Mouse (Mus musculus): ENCODE measurements around the gene Egfl7.

Gene Egfl7

DNA sequence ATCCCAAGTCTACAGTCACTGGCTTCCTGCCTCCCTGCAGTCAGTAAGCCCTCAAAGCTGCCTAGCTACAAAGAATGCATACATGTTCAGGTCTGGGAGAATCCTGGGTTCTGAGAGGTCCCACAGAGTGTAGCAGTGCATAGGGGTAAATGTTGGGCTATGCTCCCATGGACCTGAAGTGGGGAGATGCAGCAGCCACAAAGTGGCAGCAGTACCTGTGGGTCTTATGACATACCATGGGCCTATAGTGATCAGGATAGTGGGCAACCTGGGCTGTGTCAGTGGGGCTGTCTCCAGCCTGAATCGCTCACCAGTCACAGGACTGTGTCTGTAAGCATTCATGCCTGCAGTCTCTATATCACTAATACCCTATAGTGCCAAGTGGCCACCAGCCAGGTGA lies at the start of gene Egfl7:
Egfl7 (plus strand) TSS at position 301 of the 400 bp plus-strand sequence.
- no peak for DNase-seq (ENCODE audit: low spot score)

GRCm38 (mm10) chr2:26531829-26532228 lies 48.0 kb upstream of the Egfl7 start:
- no peak for DNase-seq (ENCODE audit: low spot score)

DNA sequence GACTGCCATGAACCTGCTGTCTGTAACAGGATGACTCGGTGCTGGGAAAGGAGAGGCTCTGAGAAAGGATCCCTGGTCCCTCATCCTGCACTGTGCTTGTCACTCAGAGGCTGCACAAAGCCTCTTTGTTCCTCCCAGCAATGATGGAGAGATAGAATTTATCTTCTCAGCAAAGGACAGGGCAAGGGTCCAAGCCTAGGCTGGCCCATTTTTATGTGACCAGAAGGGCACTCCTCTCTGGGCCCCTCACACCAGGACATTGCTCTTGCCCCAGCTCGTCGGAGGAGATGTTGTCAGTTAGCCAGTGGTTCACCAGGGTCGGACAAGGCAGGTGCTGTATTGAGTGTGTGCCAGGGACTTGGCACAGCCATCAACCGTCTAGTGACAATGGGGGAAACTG lies 46.6 kb upstream of the Egfl7 start:
- peak; percentile 20 for DNase-seq (ENCODE audit: low spot score)

- DNase-seq (ENCODE audit: low spot score), result no peak
Measured at GRCm38 (mm10) chr2:26534161-26534560, 45.7 kb upstream of the Egfl7 start.

DNA sequence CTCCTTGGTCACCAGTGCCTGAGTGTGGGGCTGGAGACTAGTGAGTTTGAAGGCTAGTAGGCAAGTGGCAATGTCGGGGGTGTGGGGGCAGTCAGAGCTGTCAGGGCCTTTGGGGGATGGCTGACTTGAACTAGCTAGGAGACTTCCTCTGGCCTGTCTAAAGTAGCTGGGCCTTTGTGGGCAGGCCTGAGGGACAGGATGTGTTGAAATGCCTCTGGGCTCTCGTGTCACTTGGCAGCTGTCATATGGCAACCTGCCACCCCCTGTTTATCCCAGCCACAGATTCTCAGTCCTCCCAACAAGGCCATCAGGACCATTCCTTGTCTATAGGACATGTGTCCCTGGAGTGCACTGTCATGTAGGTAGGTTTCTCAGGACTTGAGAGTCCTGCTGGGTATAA lies 45.2 kb upstream of the Egfl7 start:
- no peak for DNase-seq (ENCODE audit: low spot score)

- DNase-seq (ENCODE audit: low spot score), result peak; percentile 53
Measured at GRCm38 (mm10) chr2:26535517-26536045, 44.2 kb upstream of the Egfl7 start.

DNA sequence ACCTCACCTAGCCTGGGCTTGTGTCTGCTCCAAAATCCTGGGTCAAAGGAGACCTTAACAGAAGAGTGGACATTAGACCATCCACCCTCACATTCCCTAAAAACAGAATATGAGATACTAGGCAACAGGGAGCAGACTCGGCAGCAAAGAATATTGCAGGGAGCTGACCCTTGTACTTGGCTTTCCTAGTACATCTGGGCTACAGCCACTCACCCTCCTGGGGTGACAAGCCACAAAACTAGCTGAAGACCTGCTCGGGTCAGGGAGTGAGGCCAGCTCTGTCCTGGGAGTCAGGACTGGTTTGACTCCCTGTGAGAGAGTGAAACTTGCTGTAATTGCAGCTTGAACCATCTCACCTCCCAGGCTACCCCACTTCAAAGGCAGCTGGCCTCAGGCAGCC lies 40.3 kb upstream of the Egfl7 start:
- DNase-seq (ENCODE audit: low spot score), result no peak

DNA sequence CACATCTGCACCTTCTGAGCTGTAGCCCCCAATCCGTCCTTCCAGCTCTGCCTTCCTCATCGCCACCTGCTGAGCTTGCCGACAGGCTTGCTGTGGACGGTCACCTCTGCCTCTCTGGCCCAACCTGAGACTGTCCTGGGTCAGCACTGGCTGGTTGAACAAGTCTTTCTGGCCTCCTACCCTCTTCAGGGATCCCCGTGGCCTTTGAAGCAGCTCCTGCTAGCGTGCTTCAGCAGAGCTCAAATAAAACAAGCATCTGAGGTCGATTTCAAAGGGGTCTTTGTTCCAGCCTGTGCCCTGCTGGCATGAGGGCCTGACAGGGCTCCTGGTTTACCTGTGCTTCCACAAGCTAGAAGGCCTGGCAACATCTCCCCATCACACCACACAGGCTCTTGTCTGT lies 39.1 kb upstream of the Egfl7 start:
- no peak for DNase-seq (ENCODE audit: low spot score)

DNA sequence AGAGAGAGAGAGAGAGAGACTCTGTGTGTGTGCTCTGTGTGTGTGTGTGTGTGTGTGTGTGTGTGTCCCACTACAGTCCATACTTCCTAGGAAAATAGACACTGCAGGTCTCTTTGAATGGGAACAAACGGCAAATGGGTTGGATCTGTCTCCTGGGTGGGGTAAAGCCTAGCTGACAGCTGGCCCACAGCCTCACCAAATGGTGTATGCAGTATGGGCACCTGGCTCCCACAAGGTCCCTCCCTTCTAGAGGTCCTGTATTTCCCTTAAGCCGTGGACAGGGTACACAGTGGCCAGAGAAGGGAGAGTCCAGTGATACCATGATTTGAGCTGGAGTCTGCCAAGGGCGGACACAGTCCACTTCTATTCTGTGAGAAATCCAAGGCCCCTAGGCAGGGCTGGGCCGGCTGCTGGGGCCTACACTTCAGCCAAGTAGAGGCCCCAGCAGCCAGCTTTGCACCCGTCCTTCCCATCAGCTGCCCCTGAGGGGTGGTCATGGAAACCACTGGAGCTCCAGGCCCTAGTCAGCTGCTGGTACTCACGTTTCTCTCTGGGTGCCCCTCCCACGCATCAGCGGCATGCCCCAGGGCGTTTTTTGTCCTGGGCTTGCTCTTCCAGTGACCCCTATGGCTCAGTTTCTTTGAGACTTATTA lies 38.4 kb upstream of the Egfl7 start:
- no peak for DNase-seq (ENCODE audit: low spot score)

GRCm38 (mm10) chr2:26543155-26543554 lies 36.7 kb upstream of the Egfl7 start:
- no peak for DNase-seq (ENCODE audit: low spot score)

DNA sequence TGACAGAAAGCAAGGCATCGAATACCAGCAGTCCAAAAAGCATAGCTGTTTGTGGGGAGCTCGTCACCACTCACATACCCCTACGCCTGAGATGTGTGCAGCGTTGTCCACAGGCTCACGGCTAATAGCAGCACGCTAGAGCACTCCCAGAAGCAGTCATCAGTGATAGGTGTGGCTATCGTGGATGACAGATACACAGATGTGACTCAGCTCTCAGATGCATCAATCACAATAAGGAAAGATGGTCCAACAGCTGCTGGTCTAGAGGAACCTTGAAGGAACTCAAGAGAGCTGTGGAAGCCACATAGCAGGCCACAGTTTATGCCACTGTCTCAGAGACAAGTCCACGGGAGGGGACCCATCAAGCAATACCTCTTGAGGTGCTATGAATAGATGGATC lies 36.0 kb upstream of the Egfl7 start:
- DNase-seq (ENCODE audit: low spot score), result no peak

DNA sequence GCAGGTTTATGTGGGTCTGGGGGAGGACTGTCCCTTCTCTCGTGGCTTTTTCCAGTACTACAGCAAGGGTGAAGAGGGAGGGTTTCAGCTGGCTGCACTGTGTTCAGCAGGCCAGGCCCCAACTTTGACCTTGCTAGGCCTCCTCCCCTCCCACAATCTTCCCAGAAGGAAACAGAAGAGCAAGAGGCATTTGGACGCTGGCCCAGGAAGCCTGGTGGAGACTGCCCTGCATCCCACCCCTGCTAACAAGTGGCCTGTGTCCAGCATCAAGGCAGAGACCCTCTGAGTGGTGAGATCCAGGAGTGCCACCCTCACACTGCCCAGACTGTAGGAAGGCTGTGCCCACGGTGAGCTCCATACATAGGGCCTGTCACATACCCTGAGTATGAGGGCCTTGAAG lies 35.5 kb upstream of the Egfl7 start:
- DNase-seq (ENCODE audit: low spot score), result no peak

DNA sequence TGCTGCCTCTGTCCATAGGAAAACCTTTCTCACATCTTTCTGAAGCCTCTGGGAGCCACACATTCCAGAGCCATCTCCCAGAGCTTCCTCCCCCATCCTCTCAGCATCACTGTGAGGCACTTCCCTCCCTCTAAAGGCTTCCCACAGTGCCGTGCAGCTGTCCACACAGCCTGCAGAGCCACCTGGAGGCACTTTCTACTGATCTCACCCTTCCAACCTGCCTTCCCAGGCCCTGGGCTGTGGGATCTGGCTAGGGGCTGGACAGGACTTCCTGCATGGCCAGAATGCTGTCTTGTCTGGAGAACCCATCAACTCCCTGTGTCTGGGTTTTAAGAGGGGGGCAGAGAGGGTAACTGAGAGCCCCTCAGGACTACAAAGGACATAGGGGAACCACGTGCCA lies 32.3 kb upstream of the Egfl7 start:
- no peak for DNase-seq (ENCODE audit: low spot score)

- DNase-seq (ENCODE audit: low spot score), result no peak
Measured at GRCm38 (mm10) chr2:26549801-26550200, 30.0 kb upstream of the Egfl7 start.

DNA sequence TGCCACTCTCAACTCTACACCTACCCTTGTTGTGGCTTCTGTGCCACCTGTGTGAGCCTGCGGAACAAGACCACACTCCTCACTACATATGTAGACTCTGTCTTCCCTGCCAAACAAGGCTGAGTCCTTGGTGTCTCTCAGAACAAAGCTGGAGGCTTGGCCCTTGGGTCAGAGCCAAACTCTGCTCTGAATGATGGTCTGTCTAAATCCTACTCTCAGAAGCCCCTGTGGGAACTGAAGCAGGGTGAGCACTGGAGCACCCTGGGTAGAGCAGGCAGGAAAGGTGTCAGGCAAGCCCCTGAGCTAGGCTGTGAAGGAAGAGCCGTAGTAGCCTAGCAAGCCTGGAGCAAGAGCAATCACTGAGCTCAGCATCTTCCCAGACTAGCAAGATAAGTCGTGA lies 29.6 kb upstream of the Egfl7 start:
- no peak for DNase-seq (ENCODE audit: low spot score)

DNA sequence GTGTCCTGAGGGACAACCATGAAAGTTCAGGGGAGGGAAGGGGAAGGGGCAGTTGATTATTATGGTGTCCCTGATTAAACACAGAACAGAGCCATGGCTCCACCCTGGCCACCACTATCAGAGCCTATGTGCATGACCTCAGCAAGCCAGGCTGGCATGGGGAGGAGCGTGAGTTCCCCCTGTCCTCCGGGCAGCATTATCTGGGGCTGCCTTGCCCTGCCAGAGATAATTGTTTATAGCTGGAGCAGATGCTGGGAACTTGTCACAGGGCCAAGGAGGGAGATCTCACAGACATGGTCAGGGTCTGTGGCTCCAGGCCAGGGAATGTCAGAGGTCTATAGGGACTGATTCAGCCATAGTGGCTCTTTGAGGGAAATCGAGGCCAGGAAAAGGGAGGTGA lies 29.0 kb upstream of the Egfl7 start:
- DNase-seq (ENCODE audit: low spot score), result no peak

DNA sequence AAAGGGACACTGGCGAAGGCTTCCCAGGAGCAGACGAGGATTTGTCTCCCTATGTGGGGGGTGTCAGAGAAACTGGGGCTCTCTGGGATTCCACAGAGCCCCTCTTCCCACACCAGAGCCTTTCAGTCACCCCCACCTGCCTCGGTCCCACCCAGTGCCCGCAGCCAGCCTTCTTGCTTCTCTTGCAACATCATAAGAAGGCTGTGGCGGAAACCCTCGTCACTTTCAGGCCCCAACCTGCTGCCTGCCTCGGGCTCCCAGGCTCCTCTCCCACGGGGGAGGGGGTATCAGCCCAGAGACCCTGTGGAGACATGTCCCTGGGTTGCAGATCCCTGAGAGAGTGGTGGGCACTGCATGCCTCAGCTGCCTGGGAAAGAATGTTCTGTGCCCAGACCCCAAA lies 28.4 kb upstream of the Egfl7 start:
- DNase-seq (ENCODE audit: low spot score), result no peak

DNA sequence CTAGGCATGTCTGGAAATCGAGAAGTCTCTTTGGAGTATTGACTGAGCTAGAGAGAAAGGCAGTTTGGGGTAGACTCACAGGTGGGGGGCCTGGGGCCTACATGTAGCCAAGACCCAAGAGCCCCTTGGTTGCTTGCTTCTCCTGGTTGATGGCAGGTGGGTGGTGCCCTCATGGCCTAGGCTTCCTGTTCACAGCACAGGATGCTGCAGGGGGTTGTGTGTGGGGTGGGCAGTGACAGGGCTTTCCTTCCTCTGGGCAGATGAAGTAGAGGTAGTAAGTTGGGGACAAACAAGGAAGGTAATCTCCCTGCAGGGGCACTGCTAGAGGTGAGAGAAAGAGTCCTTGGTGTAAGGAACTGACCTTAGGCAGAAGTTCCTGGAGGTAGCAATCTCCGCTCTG lies 27.7 kb upstream of the Egfl7 start:
- no peak for DNase-seq (ENCODE audit: low spot score)

- DNase-seq (ENCODE audit: low spot score), result no peak
Measured at GRCm38 (mm10) chr2:26553904-26554303, 25.9 kb upstream of the Egfl7 start.

DNA sequence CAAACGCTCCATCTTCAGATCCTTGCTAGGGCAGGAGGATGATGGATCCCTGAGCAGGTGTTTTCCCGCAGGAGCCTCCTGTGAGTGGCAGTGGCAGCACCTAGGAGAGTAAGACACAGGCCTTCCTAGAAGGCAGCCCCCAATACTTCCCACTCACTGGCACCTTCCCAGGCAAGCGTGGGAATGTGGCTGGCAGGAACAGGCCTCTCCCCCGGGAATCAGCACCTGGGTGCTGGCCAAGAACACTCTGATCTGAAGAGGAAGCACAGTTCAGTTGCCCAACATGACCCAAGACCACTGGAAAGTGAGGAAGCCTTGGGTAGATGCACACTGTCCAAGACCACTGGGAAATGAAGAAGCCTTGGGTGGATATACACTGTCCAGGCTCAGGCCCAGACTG lies 24.7 kb upstream of the Egfl7 start:
- no peak for DNase-seq (ENCODE audit: low spot score)

GRCm38 (mm10) chr2:26556535-26556993 lies 23.2 kb upstream of the Egfl7 start:
- no peak for DNase-seq (ENCODE audit: low spot score)

GRCm38 (mm10) chr2:26560506-26560905 lies 19.3 kb upstream of the Egfl7 start:
- no peak for DNase-seq (ENCODE audit: low spot score)

- peak; percentile 83 for DNase-seq (ENCODE audit: low spot score)
Measured at GRCm38 (mm10) chr2:26561351-26562016, 18.3 kb upstream of the Egfl7 start.

DNA sequence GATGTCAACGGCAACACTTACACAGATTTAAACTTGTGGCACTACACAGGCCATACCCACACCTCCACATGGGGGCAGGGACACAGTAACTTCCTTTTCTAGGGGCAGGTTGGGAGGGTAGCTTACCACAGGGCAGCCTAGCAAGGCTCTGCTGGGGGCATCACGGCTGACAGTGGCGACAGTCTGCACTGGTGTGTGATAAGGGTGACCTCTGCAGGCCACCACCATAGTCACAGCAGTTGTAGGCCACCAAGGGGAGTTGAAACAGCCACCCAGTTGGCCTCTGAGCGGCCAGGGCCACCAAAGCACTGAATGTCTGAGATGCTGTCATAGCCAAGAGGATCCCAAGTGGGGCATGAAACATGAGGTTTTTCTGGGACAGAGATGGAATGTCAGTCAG lies 13.6 kb upstream of the Egfl7 start:
- peak; percentile 82 for DNase-seq (ENCODE audit: low spot score)
